Mouse (Mus musculus): ENCODE results near the gene Tm4sf4.

- TF ChIP-seq POLR2A (IDR thresholded peaks at IDR 0.05; ENCODE audit: low read depth, low read length) = no peak
- TF ChIP-seq CTCF (IDR thresholded peaks at IDR 0.05; ENCODE audit: extremely low read depth, insufficient read depth, insufficient read length, insufficient replicate concordance) = no peak
These were observed 49.3 kb downstream of the Tm4sf4 start for GRCm38 (mm10) chr3:57474421-57474820.
